Mouse (Mus musculus) heart, embryonic 16.5 days (tissue): ENCODE data around the gene Ip6k2. TPM values are rescaled to one million over a fixed set of nuclear protein-coding genes. Genes with fewer than 3 reads are reported as not detected.

Experiments
- ATAC-seq: fragments of 200-750 bp; cut with Nextera tagmentation; replicated peaks from 2 replicates; pipeline ENCODE4 v1.8.0; 2017; ENCODE audit warnings: moderate number of reproducible peaks; ENCODE audit not compliant: insufficient read depth, low FRiP score; ENCODE audit errors: extremely low read depth
- H3K27ac ChIP-seq: fragments of 300-500 bp; sonication (generic); 2 replicates; pipeline ENCODE4 v1.5.1; 2014; ENCODE audit warnings: mild to moderate bottlenecking, low read length, control low read depth, moderate library complexity
- H3K27me3 ChIP-seq: fragments of 300-500 bp; sonication (generic); 2 replicates; pipeline ENCODE4 v1.6.1; 2014; ENCODE audit warnings: low read length, mixed read lengths; ENCODE audit not compliant: control insufficient read depth, insufficient read depth
- H3K36me3 ChIP-seq: fragments of 300-500 bp; sonication (generic); 2 replicates; pipeline ENCODE4 v1.6.1; 2014; ENCODE audit not compliant: control insufficient read depth, insufficient read depth
- H3K4me1 ChIP-seq: fragments of 300-500 bp; sonication (generic); 2 replicates; pipeline ENCODE4 v1.6.1; 2014; ENCODE audit warnings: low read length, mixed read lengths; ENCODE audit not compliant: control insufficient read depth, insufficient read depth
- H3K4me2 ChIP-seq: fragments of 300-500 bp; sonication (generic); 2 replicates; pipeline ENCODE4 v1.6.1; 2014; ENCODE audit warnings: low read depth, mild to moderate bottlenecking, control low read depth, low read length
- H3K4me3 ChIP-seq: fragments of 300-500 bp; sonication (generic); 2 replicates; pipeline ENCODE4 v1.5.1; 2014; ENCODE audit warnings: mild to moderate bottlenecking, control low read depth, low read length
- H3K9ac ChIP-seq: fragments of 300-500 bp; sonication (generic); 2 replicates; pipeline ENCODE4 v1.6.1; 2014; ENCODE audit warnings: low read length, control low read depth
- H3K9me3 ChIP-seq: fragments of 300-500 bp; sonication (generic); replicated peaks from 2 replicates; pipeline ENCODE4 v1.6.1; 2016; ENCODE audit warnings: low read length; ENCODE audit not compliant: control insufficient read depth
- WGBS: fragments of 180-500 bp; shearing (Covaris S2); extraction: QIAGEN DNeasy Blood & Tissue Kit; methylation state at CpG from one replicate; pipeline ENCODE4 v1.1.7; 2014; 5-methylcytosine and 5-hydroxymethylcytosine counted together
- polyA plus RNA-seq: library from polyadenylated mRNA; unstranded; fragments of >200 nt; fragmentation: Nextera tagmentation; extraction: Ambion mirVana; gene quantifications from 2 replicates; pipeline ENCODE4 v1.2.1, GENCODE M21; 2015

Ip6k2 gene
- polyA plus RNA-seq, 1 experiment from 2014 or later = 27.2 TPM

GRCm38 (mm10) chr9:108776614-108777013 is 7.0 kb upstream of the Ip6k2 start:
- Histone ChIP-seq H3K4me2 (no peak overlapping the region), H3K9me3 (peaks cover 3% of the 10 kb centered on the region; the same call in 1 of the 2 replicates), H3K36me3 (no peaks in the 10 kb centered on the region), H3K27ac (no peak overlapping the region), H3K9ac (no peak overlapping the region), H3K4me1 (no peaks in the 10 kb centered on the region), H3K27me3 (no peaks in the 10 kb centered on the region), H3K4me3 (no peak overlapping the region)
- no peak for ATAC-seq
- 77% methylated on average over 4 of the region's 4 CpGs for WGBS

GRCm38 (mm10) chr9:108777276-108777675 is 6.3 kb upstream of the Ip6k2 start:
- no peak overlapping the region for H3K4me2 ChIP-seq

DNA sequence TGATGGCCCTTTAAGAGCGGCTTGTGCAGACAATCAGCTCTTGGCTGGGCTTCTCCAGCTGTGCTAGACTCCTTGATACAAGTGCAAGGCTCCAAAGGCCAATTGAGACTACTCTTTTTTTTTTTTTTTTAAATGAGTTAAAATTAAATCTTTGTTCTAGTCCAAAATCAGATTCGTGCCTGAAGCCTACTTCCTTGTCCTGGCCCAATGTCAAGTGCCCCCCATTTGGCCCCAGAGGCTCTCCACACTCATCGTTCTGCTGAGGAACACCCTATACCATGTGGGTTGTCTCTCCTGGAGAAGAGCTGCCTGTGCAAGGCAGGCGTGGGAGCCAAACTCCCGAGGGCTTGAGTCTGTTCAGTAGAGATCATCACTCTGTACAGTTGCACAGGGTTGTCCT is 2.6 kb upstream of the Ip6k2 start:
- H3K27ac ChIP-seq = no peak overlapping the region
- H3K4me1 ChIP-seq = peaks cover 15% of the 10 kb centered on the region
- no peak for ATAC-seq
- H3K9ac ChIP-seq = no peak overlapping the region
- no peak overlapping the region for H3K4me2 ChIP-seq
- 30% methylated on average over 5 of the region's 5 CpGs for WGBS
- H3K9me3 ChIP-seq = no peaks in the 10 kb centered on the region
- no peaks in the 10 kb centered on the region for H3K27me3 ChIP-seq
- H3K36me3 ChIP-seq = peaks cover 2% of the 10 kb centered on the region; the same call in 1 of the 2 replicates
- H3K4me3 ChIP-seq = no peak overlapping the region

More at GRCm38 (mm10) chr9:108777276-108777675, 6.3 kb upstream of the Ip6k2 start:
- WGBS = 75% methylated on average over 4 of the region's 4 CpGs
- Histone ChIP-seq H3K36me3 (no peaks in the 10 kb centered on the region), H3K27ac (no peak overlapping the region), H3K4me1 (no peaks in the 10 kb centered on the region), H3K9ac (no peak overlapping the region), H3K9me3 (peaks cover 3% of the 10 kb centered on the region; the same call in 1 of the 2 replicates), H3K4me3 (no peak overlapping the region), H3K27me3 (no peaks in the 10 kb centered on the region)
- ATAC-seq = no peak

- no peaks in the 10 kb centered on the region for H3K9me3 ChIP-seq
These were observed 1.7 kb upstream of the Ip6k2 start for GRCm38 (mm10) chr9:108781891-108782290.

DNA sequence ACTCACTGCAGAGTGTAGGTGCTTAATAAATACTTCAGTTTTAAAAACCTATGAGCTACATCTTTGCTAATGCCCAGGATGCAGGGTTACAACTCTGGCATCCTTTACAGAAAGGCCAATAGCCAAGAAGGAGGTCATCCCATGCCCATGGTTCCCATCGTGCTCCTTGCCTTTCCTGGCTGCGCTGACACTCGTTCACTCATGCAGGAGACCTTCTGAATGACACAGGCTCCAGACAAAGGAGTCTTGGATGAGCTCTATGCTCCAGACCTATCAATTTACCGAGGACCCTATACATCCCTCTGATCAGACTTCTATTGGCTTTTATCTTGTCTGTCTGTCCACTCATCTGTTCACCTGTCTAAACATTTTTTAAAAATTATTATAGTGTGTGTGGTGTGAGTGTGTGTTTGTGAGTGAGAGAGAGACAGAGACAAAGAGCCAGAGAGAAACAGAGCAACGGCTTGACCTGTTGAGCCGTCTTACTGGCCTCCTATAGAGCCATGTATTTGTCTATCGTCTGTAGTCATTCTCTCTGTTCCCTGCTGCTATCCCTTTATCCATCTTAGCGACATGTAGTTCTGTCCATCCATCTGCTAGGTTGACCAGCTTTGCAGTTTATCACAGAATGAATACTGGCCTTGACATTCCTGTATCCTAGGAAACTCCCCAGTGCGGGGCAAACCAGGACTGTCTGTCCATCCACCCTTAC is 604 bp upstream of the Ip6k2 start:
- ATAC-seq = no peak
- peak overlapping the region; percentile 67 for H3K4me2 ChIP-seq
- peak overlapping the region; percentile 97 for H3K4me3 ChIP-seq
- peak overlapping the region; percentile 8; the same call in 1 of the 2 replicates for H3K27ac ChIP-seq
- peaks cover 2% of the 10 kb centered on the region; the same call in 1 of the 2 replicates for H3K36me3 ChIP-seq
- 30% methylated on average over 9 of the region's 9 CpGs for WGBS
- H3K9ac ChIP-seq = peak overlapping the region; percentile 24; the same call in 1 of the 2 replicates
- peaks cover 26% of the 10 kb centered on the region for H3K4me1 ChIP-seq
- H3K27me3 ChIP-seq = no peaks in the 10 kb centered on the region
- H3K9me3 ChIP-seq = no peaks in the 10 kb centered on the region

More at GRCm38 (mm10) chr9:108781891-108782290, 1.7 kb upstream of the Ip6k2 start:
- no peak overlapping the region for H3K9ac ChIP-seq
- no peak overlapping the region for H3K4me3 ChIP-seq
- H3K36me3 ChIP-seq = peaks cover 2% of the 10 kb centered on the region; the same call in 1 of the 2 replicates
- no peak for ATAC-seq
- 53% methylated on average over 4 of the region's 4 CpGs for WGBS
- peaks cover 21% of the 10 kb centered on the region for H3K4me1 ChIP-seq
- H3K27ac ChIP-seq = no peak overlapping the region
- H3K27me3 ChIP-seq = no peaks in the 10 kb centered on the region
- H3K4me2 ChIP-seq = no peak overlapping the region

GRCm38 (mm10) chr9:108785416-108785815 is 1.8 kb downstream of the Ip6k2 start:
- H3K9ac ChIP-seq = peak overlapping the region; percentile 11; the same call in 1 of the 2 replicates
- H3K4me2 ChIP-seq = peak overlapping the region; percentile 67
- H3K4me3 ChIP-seq = peak overlapping the region; percentile 97
- H3K4me1 ChIP-seq = peaks cover 41% of the 10 kb centered on the region
- ATAC-seq = no peak
- no peaks in the 10 kb centered on the region for H3K27me3 ChIP-seq
- H3K27ac ChIP-seq = no peak overlapping the region
- H3K36me3 ChIP-seq = peaks cover 2% of the 10 kb centered on the region; the same call in 1 of the 2 replicates
- no peaks in the 10 kb centered on the region for H3K9me3 ChIP-seq

DNA sequence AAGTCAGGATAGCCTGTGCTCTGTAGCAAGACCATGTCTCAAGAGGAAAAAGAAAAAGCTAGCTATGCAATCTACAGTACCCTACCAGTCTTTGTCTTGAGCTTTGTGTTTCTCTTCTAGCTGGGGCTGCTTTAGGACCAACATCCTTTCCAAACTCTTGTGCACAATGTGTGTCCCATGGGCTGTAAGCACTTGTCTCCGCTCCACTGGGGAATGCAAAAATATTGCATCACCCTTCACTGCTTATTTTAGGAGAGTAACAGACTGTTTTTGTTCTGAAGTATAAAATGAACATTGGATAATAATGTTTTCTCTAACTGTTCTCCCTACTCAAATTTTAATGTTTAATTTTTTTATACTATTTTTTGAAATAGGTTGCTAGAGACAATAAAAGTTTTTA is 2.9 kb downstream of the Ip6k2 start:
- Histone ChIP-seq H3K9ac (no peak overlapping the region), H3K36me3 (peaks cover 2% of the 10 kb centered on the region; the same call in 1 of the 2 replicates), H3K4me1 (peaks cover 41% of the 10 kb centered on the region), H3K9me3 (no peaks in the 10 kb centered on the region), H3K27ac (no peak overlapping the region), H3K4me2 (peak overlapping the region; percentile 8; the same call in 1 of the 2 replicates), H3K27me3 (no peaks in the 10 kb centered on the region), H3K4me3 (no peak overlapping the region)
- ATAC-seq = no peak
- 61% methylated on average over 1 of the region's 1 CpGs for WGBS

DNA sequence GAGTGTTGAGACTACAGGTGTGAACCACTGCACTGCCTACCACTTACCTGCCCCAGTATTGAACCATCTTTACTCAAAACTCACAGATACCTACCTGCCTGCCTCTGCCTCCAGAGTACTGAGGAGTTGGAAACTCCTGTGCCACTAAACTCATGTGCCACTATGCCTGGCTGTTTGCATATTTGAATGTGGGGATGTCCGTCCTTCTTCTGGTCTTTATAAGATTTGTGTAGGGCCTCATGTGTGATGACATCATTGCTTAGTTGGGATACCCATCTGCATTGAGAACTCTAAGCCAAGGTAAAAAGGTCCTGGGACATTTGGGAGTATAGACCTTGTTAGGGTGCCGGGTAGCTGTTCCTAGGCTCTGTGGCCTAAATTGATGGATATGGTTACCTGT is 3.5 kb downstream of the Ip6k2 start:
- no peak overlapping the region for H3K4me2 ChIP-seq
- H3K4me1 ChIP-seq = peaks cover 46% of the 10 kb centered on the region
- no peaks in the 10 kb centered on the region for H3K27me3 ChIP-seq
- H3K9ac ChIP-seq = no peak overlapping the region
- H3K27ac ChIP-seq = no peak overlapping the region
- WGBS = 82% methylated on average over 2 of the region's 2 CpGs
- H3K4me3 ChIP-seq = no peak overlapping the region
- H3K9me3 ChIP-seq = no peaks in the 10 kb centered on the region
- peaks cover 2% of the 10 kb centered on the region; the same call in 1 of the 2 replicates for H3K36me3 ChIP-seq
- no peak for ATAC-seq

DNA sequence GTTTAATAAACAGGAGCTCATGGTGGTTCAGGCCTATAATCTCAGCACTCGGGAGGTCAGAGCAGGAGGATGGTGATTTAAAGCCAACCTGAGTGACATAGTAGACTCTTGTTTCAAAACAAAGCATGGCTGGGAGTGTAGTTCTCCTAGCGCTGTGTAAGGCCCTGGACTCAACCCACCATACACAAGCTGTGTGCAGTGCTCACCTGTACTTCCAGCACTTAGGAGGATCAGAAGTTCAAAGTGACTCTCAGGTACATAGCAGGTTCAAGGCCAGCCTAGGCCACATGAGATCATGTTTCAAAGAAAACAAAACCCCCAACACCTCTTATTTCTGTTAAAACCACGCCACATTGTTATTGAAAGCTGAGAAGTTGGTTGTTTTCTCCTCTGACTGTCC is 5.1 kb downstream of the Ip6k2 start:
- H3K4me2 ChIP-seq = no peak overlapping the region
- H3K36me3 ChIP-seq = peaks cover 2% of the 10 kb centered on the region; the same call in 1 of the 2 replicates
- H3K9me3 ChIP-seq = no peaks in the 10 kb centered on the region
- no peaks in the 10 kb centered on the region for H3K27me3 ChIP-seq
- H3K4me1 ChIP-seq = peaks cover 49% of the 10 kb centered on the region
- ATAC-seq = no peak
- no peak overlapping the region for H3K27ac ChIP-seq
- H3K4me3 ChIP-seq = no peak overlapping the region
- H3K9ac ChIP-seq = no peak overlapping the region
- WGBS = 71% methylated on average over 3 of the region's 3 CpGs
